Mouse (Mus musculus) thymus, adult 2 months (tissue): Measurements from ENCODE around the gene Capn2.

Experiments used
- CTCF ChIP-seq: fragments of 200-500 bp; IDR thresholded peaks from 2 replicates; pipeline ENCODE4 v1.5.1; 2012; ENCODE audit warnings: mild to moderate bottlenecking, control low read depth, low read length, moderate library complexity, borderline replicate concordance; ENCODE audit not compliant: control insufficient read depth, poor library complexity, insufficient read depth; ENCODE audit errors: extremely low read depth
- POLR2A ChIP-seq: fragments of 200-500 bp; IDR thresholded peaks from 2 replicates; pipeline ENCODE4 v1.6.1; 2012; ENCODE audit warnings: mild to moderate bottlenecking, low read length, control low read depth, moderate library complexity; ENCODE audit not compliant: control insufficient read depth, poor library complexity, insufficient read depth; ENCODE audit errors: extremely low read depth

DNA sequence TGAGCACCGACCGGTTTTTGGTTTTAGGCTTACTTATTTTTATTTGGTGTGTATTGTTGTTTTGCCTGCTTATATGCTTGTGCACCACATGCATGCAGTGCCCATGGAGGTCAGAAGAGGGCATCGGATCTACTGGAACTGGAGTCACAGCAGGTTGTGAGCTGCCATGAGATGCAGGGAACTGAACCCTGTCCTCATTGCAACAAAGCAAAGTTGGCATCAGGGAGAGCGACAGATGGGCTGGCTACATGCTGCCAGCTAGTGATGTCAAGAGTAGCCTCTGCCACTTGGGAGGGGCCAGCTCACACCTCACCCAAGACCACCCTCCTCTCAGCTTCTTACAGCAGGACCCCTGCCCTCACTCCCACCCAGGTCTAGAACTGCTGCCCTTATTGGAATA is 51.4 kb downstream of the Capn2 start:
- TF ChIP-seq CTCF (no peak), POLR2A (no peak)
